Mouse (Mus musculus) stomach, postnatal 0 days (tissue): ENCODE measurements at regions not wholly inside any gene's neighbourhood (a gene's known extent, or its start where the extent isn't known, plus 50 kb on each side); places are given as distances from the start of the nearest gene placed in this dataset.

ENCODE experiments used
- CTCF ChIP-seq: IDR thresholded peaks from 2 replicates; pipeline ENCODE4 v1.5.1; 2016; ENCODE audit warnings: antibody characterized with exemption, low read depth, mild to moderate bottlenecking, moderate library complexity
- EP300 ChIP-seq: optimal IDR thresholded peaks from 2 replicates; pipeline ENCODE3; 2016; ENCODE audit warnings: antibody characterized with exemption

DNA sequence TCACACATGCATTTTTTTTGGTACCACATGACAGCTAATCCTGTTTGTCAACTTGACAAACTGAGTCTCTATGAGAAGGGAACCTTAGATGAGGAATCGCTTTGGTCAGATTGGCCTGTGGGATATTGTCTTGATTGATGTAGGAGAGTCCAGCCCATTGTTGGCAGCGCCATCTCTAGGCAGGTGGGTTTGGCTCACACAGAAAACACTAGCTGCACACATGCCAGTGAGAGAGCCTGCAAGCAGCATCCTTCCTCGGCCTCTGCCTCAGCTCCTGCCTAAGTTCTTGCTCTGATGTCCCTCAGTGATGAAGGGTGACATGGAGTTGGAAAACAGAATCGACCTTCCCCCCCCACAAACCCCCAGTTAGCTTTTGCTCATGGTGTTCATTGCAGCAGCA is 514.4 kb downstream of the Vrk1 start:
- TF ChIP-seq EP300 (no peak), CTCF (no peak)
